Mouse (Mus musculus) brain, adult 10 weeks (tissue): ENCODE measurements around the gene Zdhhc9. TPM values are rescaled to one million over a fixed set of nuclear protein-coding genes. Genes with fewer than 3 reads are reported as not detected.

ENCODE experiments used
- polyA plus RNA-seq: library from polyadenylated mRNA; stranded (reverse); fragments of 350-450 nt; fragmentation: Illumina TruSeq; extraction: RNeasy Lipid Tissue Mini Kit (QIAGEN cat#74804); gene quantifications from one replicate; pipeline ENCODE4 v1.2.3, GENCODE M21; 2015; ENCODE audit warnings: low read depth, low replicate concordance

Gene Zdhhc9
- 46.0 TPM for polyA plus RNA-seq

DNA sequence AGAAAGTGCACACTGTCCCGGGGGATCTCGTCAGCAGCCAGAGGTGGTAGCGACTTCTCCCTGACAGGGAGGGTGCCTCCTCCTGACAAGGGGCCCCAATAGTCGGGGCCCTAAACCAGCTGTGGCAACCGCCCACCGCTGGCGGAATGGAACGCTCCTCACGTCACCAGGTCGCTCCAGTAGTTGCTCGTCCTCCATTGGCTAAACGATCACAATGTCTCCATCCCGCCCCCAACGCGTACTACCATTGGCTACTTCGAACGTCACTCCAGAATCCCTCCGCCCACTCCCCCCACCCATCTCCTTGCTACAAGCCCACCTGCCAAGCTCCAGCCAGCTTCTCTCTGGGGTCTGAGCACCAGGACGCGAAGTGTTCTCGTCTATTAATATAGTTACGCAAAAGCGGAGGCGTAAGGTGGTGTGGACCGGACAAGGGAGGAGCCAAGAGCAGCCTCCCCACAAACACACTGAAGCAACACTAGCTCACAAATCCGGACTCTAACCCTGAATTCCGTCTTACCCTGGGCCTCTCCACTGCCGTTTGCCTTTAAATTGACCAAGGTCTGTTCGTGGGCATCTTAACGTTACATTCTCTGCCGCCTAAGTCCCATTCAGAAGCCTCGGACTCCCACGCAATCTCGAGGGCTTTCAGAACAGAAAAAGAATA lies at the start of gene Zdhhc9:
TSS of gene Zdhhc9 (minus strand) at position 360 of the 667 bp plus-strand sequence.

DNA sequence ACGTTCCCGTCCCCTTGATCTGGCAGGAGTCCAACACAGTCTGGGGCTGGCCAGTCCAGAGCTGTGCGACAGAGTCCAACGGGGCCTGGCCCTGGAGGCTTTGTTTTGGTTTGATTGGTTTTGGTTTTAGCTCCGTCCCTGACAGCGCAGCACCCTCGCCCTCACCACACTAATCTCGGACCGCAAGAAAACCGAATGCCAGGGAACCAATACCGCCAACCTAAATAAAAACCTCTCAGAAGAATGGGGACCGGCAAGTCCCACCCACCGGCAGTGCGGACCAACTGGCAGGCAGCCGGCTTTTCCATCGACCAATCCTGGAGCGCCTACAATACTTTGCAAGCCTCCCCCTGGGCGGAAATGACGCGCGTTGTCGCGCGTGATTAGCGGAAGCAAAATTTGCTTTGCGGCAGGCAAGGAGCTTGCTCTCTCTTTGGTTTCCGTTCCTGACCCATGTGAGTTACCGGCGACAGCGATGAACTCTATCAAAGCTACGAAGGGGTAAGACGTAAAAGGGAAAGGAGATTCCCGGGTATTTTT lies 47.9 kb upstream of the Zdhhc9 start, which contains the start of gene Utp14a:
TSS of gene Utp14a (plus strand) at position 395 of the 540 bp plus-strand sequence.

GRCm38 (mm10) chrX:48146262-48146661 lies 62.4 kb downstream of the Zdhhc9 start, which contains the start of gene Sash3:
TSS of gene Sash3 (plus strand) at chrX:48146436.

Other genes with a start within 250 kb of the Zdhhc9 start
- 30.5 TPM for gene Apln, start 174.0 kb downstream of the Zdhhc9 start, polyA plus RNA-seq
- gene Xpnpep2, start 100.2 kb downstream of the Zdhhc9 start, polyA plus RNA-seq = 0.64 TPM
- gene Sash3, start 62.4 kb downstream of the Zdhhc9 start, polyA plus RNA-seq = 1.7 TPM
- 15.3 TPM for gene Utp14a, start 48.0 kb upstream of the Zdhhc9 start, polyA plus RNA-seq
- 6.7 TPM for gene Bcorl1, start 132.5 kb upstream of the Zdhhc9 start, polyA plus RNA-seq